Mouse (Mus musculus) small intestine, adult 2 months (tissue): Measurements from ENCODE around the gene Dgcr6. TPM values are rescaled to one million over a fixed set of nuclear protein-coding genes. Genes with fewer than 3 reads are reported as not detected.

Experiments
- H3K27ac ChIP-seq: fragments of 200-500 bp; 2 replicates; pipeline ENCODE4 v1.5.1; 2012; ENCODE audit warnings: low read depth, low read length, control low read depth, inconsistent platforms; ENCODE audit not compliant: insufficient read depth
- H3K27me3 ChIP-seq: fragments of 200-500 bp; 2 replicates; pipeline ENCODE4 v1.6.1; 2012; ENCODE audit warnings: mild to moderate bottlenecking, moderate library complexity, low read length, inconsistent platforms; ENCODE audit not compliant: control insufficient read depth, insufficient read depth
- H3K36me3 ChIP-seq: fragments of 200-500 bp; 2 replicates; pipeline ENCODE4 v1.6.1; 2012; ENCODE audit warnings: mild to moderate bottlenecking, low read length, control low read depth, inconsistent platforms; ENCODE audit not compliant: control insufficient read depth, insufficient read depth
- H3K4me1 ChIP-seq: fragments of 200-500 bp; 2 replicates; pipeline ENCODE4 v1.6.1; 2012; ENCODE audit warnings: low read length, inconsistent platforms, mixed read lengths; ENCODE audit not compliant: control insufficient read depth, insufficient read depth, insufficient read length
- H3K4me3 ChIP-seq: fragments of 200-500 bp; 2 replicates; pipeline ENCODE4 v1.5.1; 2012; ENCODE audit warnings: low read depth, mild to moderate bottlenecking, control low read depth, inconsistent platforms, low read length, moderate library complexity
- CTCF ChIP-seq: fragments of 200-500 bp; IDR thresholded peaks from 2 replicates; pipeline ENCODE4 v1.5.1; 2012; ENCODE audit warnings: low read depth, mild to moderate bottlenecking, control low read depth, inconsistent platforms, low read length, moderate library complexity, mixed read lengths; ENCODE audit not compliant: insufficient replicate concordance, insufficient read length; ENCODE audit errors: extremely low read depth
- POLR2A ChIP-seq: fragments of 200-500 bp; IDR thresholded peaks from 2 replicates; pipeline ENCODE4 v1.6.1; 2012; ENCODE audit warnings: low read depth, mild to moderate bottlenecking, control low read depth, inconsistent platforms, low read length, moderate library complexity
- WGBS: fragments of 180-500 bp; shearing (Covaris S2); methylation state at CpG from one replicate; pipeline ENCODE4 v1.1.7; 2018; 5-methylcytosine and 5-hydroxymethylcytosine counted together
- polyA plus RNA-seq: library from polyadenylated mRNA; depleted of rRNA; stranded (reverse); fragments of >200 nt; gene quantifications from 2 replicates; pipeline ENCODE4 v1.2.3, GENCODE M21; 2012

Gene Dgcr6
- polyA plus RNA-seq, 1 experiment: 147 TPM

- Histone ChIP-seq H3K4me1 (peaks cover 2% of the 10 kb centered on the region), H3K4me3 (no peak overlapping the region)
- 69% methylated on average over 4 of the region's 4 CpGs for whole genome bisulfite sequencing
These were observed 19.4 kb upstream of the Dgcr6 start for GRCm38 (mm10) chr16:18033289-18033688.

DNA sequence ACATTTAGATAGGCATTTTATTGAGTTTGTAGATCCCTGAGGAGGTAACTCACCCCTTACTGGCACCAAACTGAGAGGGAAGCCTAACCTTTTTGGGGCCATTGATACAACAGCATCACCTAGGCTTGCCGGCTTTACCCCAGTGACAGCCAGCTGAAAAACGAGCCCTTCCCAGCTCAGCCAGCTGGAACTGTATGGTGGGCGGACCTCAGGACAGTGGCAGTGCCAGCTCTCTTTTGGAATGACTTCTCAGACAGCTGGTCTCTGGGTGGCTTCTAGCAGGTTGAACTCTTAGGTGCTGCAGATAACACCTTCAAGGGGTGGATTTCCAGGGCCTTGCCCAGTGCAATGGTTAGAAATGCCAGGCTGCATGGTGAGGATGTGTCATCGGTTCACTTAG, 18.4 kb upstream of the Dgcr6 start:
- no peaks in the 10 kb centered on the region for H3K36me3 ChIP-seq

More at GRCm38 (mm10) chr16:18033289-18033688, 19.4 kb upstream of the Dgcr6 start:
- no peaks in the 10 kb centered on the region for H3K36me3 ChIP-seq
- TF ChIP-seq POLR2A: no peak
- no peak for TF ChIP-seq CTCF
- H3K27ac ChIP-seq: no peak overlapping the region
- H3K27me3 ChIP-seq: 0 out of 2 replicates have a peak, but pooled peaks cover 5% of the 10 kb centered on the region

DNA sequence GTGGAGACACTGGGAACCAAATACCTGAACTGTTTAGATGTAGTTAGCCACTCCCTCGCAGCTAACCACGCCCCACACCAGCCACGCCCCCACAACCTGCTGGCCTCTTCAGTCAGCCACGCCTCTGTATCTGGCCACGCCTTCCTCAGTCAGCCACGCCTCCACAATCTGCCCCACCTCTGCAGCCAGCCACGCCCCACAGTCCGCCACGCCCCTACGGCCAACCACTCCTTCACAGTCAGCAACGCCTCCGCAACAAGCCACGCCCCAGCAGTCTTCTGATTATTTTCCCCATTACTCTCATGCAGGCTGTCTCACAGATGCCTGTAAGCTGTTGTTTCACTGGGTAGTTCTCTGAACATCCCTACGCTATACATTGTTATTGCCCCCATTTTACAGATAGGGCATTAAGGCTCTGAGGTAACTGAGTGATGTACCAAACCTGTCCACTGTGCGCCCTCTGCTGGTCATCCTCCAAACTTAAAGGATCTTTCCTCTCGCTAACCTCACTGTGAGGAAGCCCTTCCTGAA, 16.2 kb upstream of the Dgcr6 start:
- peaks cover 2% of the 10 kb centered on the region for H3K4me1 ChIP-seq
- WGBS: 23% methylated on average over 16 of the region's 16 CpGs
- H3K36me3 ChIP-seq: no peaks in the 10 kb centered on the region
- TF ChIP-seq POLR2A (no peak), CTCF (peak; percentile 35; the same call in 1 of the 2 replicates)
- H3K27me3 ChIP-seq: 0 out of 2 replicates have a peak, but pooled peaks cover 5% of the 10 kb centered on the region
- H3K4me3 ChIP-seq: no peak overlapping the region
- no peak overlapping the region for H3K27ac ChIP-seq

More for the DNA sequence above, 18.4 kb upstream of the Dgcr6 start:
- 71% methylated on average over 4 of the region's 4 CpGs for WGBS
- Histone ChIP-seq H3K4me3 (no peak overlapping the region), H3K27me3 (0 out of 2 replicates have a peak, but pooled peaks cover 5% of the 10 kb centered on the region), H3K27ac (no peak overlapping the region), H3K4me1 (peaks cover 2% of the 10 kb centered on the region)
- TF ChIP-seq CTCF (no peak), POLR2A (no peak)

- WGBS: 41% methylated on average over 9 of the region's 9 CpGs
- Histone ChIP-seq H3K27ac (no peak overlapping the region), H3K36me3 (no peaks in the 10 kb centered on the region), H3K4me1 (peaks cover 2% of the 10 kb centered on the region), H3K4me3 (no peak overlapping the region), H3K27me3 (0 out of 2 replicates have a peak, but pooled peaks cover 5% of the 10 kb centered on the region)
- TF ChIP-seq POLR2A (no peak), CTCF (0 out of 2 replicates have a peak, but pooled peaks have one; percentile 1)
These were observed 15.6 kb upstream of the Dgcr6 start for GRCm38 (mm10) chr16:18037025-18037424.

DNA sequence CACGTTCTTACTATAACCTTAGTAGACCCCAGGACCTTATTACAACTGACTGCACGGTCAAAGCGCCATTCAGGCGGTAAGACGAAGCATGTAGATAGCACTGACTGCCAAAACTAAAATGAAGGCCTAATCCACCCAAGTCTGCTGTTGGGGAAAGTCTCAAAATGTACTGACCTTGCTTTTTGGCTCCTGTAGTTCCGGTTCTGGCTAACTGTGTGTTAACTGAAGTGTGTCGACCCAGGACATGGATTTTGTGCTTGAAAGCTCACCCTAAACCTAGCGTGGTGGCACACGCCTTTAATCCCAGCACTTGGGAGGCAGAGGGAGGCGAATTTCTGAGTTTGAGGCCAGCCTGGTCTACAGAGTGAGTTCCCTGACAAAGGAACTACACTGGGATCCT, 7.7 kb upstream of the Dgcr6 start:
- Histone ChIP-seq H3K36me3 (no peaks in the 10 kb centered on the region), H3K27me3 (no peaks in the 10 kb centered on the region), H3K4me1 (no peaks in the 10 kb centered on the region), H3K27ac (no peak overlapping the region), H3K4me3 (no peak overlapping the region)
- TF ChIP-seq POLR2A (no peak), CTCF (no peak)
- WGBS: 81% methylated on average over 10 of the region's 10 CpGs

GRCm38 (mm10) chr16:18047660-18048059, 5.0 kb upstream of the Dgcr6 start:
- TF ChIP-seq POLR2A (no peak), CTCF (peak; percentile 32; the same call in 1 of the 2 replicates)

DNA sequence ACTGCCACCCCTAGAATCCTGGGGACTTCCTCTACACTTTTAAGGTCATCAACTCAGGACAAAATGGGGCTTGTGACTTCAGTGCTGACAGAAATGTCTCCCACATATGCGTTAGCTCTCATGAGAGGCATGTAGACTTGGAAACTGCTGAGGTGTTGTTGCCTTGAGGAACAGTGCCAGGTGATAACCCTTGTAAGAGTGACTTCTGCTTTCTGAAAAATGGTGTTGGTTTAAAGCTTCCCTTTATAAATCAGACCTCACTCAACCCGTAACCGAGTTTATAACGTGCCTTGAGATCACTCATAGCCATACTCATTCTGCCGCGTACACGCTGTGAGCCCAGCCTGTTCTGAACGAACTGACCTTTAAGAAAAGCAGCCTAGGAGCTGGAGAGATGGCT, 4.6 kb upstream of the Dgcr6 start:
- no peak for TF ChIP-seq POLR2A
- no peak for TF ChIP-seq CTCF
- Histone ChIP-seq H3K27me3 (no peaks in the 10 kb centered on the region), H3K4me1 (peaks cover 3% of the 10 kb centered on the region), H3K27ac (no peak overlapping the region), H3K36me3 (no peaks in the 10 kb centered on the region), H3K4me3 (no peak overlapping the region)
- WGBS: 59% methylated on average over 8 of the region's 8 CpGs

More at GRCm38 (mm10) chr16:18047660-18048059, 5.0 kb upstream of the Dgcr6 start:
- 5% methylated on average over 3 of the region's 3 CpGs for WGBS
- Histone ChIP-seq H3K27me3 (no peaks in the 10 kb centered on the region), H3K4me3 (no peak overlapping the region), H3K36me3 (no peaks in the 10 kb centered on the region), H3K4me1 (no peaks in the 10 kb centered on the region), H3K27ac (no peak overlapping the region)
